Mouse (Mus musculus) embryo, embryonic 9.5 days (tissue): ENCODE measurements around the gene Dock2.

Experiments used
- DNase-seq: peaks from one replicate; pipeline ENCODE4 v3.0.0-alpha.2; 2017; ENCODE audit errors: extremely low spot score

Dock2 gene

GRCm38 (mm10) chr11:34528006-34528405 lies 255.7 kb downstream of the Dock2 start:
- DNase-seq: no peak

DNA sequence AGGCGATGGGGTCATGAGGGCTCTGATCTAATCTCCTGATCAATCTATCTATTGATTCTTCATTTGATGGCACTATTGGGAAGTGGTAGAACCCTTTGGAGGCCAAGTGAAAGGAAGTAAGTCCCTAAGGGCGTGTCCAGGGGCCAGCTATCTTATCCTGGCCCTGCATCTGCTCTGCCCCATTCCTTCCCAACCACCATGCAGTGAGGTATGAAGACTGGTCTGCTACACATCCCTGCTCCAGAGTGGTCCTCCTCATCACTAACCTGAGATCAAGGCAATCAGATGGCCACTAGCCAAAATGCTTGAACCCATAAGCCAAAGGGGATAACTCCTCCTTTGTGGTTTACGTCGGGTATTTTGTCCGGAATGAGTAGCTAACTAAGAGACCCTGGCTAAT lies 256.5 kb downstream of the Dock2 start:
- no peak for DNase-seq

- DNase-seq: no peak
Measured at GRCm38 (mm10) chr11:34525096-34525891, 258.4 kb downstream of the Dock2 start.

GRCm38 (mm10) chr11:34524586-34524985 lies 259.1 kb downstream of the Dock2 start:
- DNase-seq: no peak

DNA sequence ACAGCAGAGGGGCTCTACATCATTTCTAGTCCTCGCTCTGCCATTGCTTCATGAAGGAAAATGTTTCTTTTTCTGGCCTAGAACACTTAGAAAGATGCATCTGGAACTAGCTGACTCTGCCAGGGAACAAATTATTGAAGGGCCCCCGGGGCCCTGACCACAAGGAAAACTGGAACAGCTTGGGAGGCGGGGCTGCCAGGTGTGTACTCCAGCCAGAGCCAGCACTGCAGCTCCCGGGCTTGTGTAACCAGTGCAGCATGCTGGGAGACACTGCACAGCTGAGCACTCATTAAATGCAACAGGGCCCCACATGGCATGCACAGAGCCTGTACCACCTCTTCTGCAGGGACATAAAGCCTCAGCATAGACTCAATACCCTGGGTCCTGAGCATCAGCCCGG lies 265.1 kb downstream of the Dock2 start:
- no peak for DNase-seq

GRCm38 (mm10) chr11:34516971-34517370 lies 266.7 kb downstream of the Dock2 start:
- no peak for DNase-seq

- peak; percentile 2 for DNase-seq
Measured at GRCm38 (mm10) chr11:34515301-34515700, 268.4 kb downstream of the Dock2 start.

GRCm38 (mm10) chr11:34506390-34506789 lies 277.3 kb downstream of the Dock2 start:
- no peak for DNase-seq

GRCm38 (mm10) chr11:34499663-34500062 lies 284.0 kb downstream of the Dock2 start:
- no peak for DNase-seq

DNA sequence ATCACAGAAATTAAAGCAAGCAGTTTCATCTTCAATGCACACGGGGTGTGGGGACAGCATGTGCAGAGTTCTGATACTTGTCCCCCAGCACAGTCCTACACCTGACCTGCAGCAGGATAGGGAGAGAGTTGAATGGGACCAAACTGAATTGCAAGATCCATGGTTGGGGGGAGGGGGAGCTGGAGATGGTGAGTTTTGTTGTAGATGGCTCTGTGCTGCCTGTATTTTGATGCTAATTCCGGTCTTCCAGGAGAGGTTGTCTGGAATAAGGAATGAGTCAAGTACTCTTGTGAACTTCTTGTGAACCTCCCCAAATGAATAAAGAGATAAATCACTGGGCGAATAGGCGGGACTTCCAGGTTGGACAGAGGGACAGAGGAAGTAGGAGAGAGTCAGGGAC lies 289.0 kb downstream of the Dock2 start:
- DNase-seq: no peak

DNA sequence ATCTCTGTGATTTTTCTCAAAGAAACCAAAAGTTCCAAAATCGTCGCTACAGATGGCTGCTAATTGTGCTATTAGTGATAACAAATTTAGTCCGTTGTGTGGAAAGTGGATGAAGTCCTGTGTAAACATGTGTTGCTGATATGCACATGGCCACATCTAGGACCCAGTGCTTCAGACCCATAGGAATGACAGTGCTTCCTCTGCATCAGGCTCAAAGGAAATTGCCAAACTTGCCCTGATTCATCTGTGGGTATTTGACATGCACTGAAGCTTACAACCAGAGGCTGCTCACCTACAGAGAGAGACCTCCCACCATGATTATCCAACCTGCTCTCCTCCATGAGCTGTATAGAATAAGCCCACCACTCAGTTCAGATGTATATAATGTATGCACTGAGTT lies 290.7 kb downstream of the Dock2 start:
- DNase-seq: no peak

- DNase-seq: no peak
Measured at GRCm38 (mm10) chr11:34492223-34492622, 291.5 kb downstream of the Dock2 start.

- no peak for DNase-seq
Measured at GRCm38 (mm10) chr11:34489548-34489947, 294.1 kb downstream of the Dock2 start.

GRCm38 (mm10) chr11:34479301-34479700 lies 304.4 kb downstream of the Dock2 start:
- no peak for DNase-seq

DNA sequence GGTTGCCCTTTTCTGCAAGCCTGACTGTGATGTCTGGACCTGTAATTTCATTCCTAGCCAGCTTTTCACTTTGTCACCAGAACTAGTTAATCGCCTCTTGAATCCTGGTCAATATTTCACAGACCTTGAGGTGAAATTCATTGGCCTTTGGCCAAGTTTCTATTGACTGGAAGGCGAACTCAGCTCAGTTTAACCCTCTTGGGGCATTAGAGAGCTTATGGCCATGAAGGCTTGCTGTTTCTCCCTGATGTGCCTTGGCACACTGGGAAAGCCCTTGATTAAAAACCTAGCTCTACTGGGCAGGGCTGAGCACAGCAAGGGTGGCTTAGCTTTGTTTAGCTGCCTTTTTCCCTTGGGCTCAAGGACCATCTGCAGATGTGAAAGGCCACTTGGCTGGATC lies 313.9 kb downstream of the Dock2 start:
- DNase-seq: no peak

- no peak for DNase-seq
Measured at GRCm38 (mm10) chr11:34468571-34468970, 315.1 kb downstream of the Dock2 start.

GRCm38 (mm10) chr11:34467056-34467455 lies 316.6 kb downstream of the Dock2 start:
- DNase-seq: no peak

GRCm38 (mm10) chr11:34449944-34450343 lies 333.7 kb downstream of the Dock2 start:
- no peak for DNase-seq

- peak; percentile 68 for DNase-seq
Measured at GRCm38 (mm10) chr11:34447891-34448290, 335.8 kb downstream of the Dock2 start.

DNA sequence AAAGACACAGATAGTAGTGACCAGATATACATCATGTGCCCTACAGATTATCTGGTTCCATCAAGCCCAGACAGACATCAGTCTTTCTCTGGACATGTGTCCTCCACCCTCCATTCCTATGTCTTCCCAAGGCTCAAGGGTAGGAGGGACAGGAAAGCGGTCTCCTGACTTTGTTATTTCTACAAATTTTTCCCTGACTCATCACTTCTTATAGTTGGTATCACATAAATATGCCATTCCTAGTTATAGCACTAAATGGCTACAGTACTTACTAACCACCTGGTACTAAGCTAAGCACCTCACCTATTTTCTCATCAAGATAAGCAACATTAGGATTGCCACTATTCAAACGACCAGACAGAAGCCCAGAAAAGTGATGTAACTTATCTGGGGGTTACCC lies 345.3 kb downstream of the Dock2 start:
- no peak for DNase-seq

GRCm38 (mm10) chr11:34437446-34437845 lies 346.2 kb downstream of the Dock2 start:
- no peak for DNase-seq

- no peak for DNase-seq
Measured at GRCm38 (mm10) chr11:34431978-34432377, 351.7 kb downstream of the Dock2 start.

- DNase-seq: no peak
Measured at GRCm38 (mm10) chr11:34431371-34431770, 352.3 kb downstream of the Dock2 start.

- no peak for DNase-seq
Measured at GRCm38 (mm10) chr11:34430940-34431339, 352.8 kb downstream of the Dock2 start.
